Mouse (Mus musculus) CH12.LX (cell line): Measurements from ENCODE around the gene Mbd5. TPM values are rescaled to one million over a fixed set of nuclear protein-coding genes. Genes with fewer than 3 reads are reported as not detected.

Experiments used
- DNase-seq: peaks from one replicate; pipeline ENCODE4 v3.0.0-alpha.2; 2013; ENCODE audit errors: extremely low read depth
- H3K27ac ChIP-seq: 2 replicates; pipeline ENCODE4 v1.5.1; 2012; ENCODE audit warnings: low read depth, mild to moderate bottlenecking, control low read depth, moderate library complexity; ENCODE audit not compliant: insufficient read depth
- H3K27me3 ChIP-seq: replicated peaks from 2 replicates; pipeline ENCODE3; 2012; ENCODE audit warnings: inconsistent platforms
- H3K36me3 ChIP-seq, 2 experiments: replicated peaks in 1 of 2; 2 replicates each; pipeline versions ENCODE3 to v1.6.1; 2012; ENCODE audit warnings: inconsistent platforms in 1 of 2, low read length in 1 of 2, mild to moderate bottlenecking in 1 of 2, mixed read lengths in 1 of 2, moderate library complexity in 1 of 2; ENCODE audit not compliant: control insufficient read depth in 1 of 2, insufficient read depth in 1 of 2
- H3K4me1 ChIP-seq, 2 experiments: 2 replicates each; pipeline ENCODE4 v1.6.1; 2012; ENCODE audit warnings: inconsistent platforms in 1 of 2, moderate library complexity in 1 of 2; ENCODE audit not compliant: insufficient read depth in 2 of 2, control insufficient read depth in 1 of 2
- H3K4me2 ChIP-seq: 2 replicates; pipeline ENCODE4 v1.6.1; 2012; ENCODE audit warnings: low read depth, mild to moderate bottlenecking, control low read depth; ENCODE audit not compliant: poor library complexity, insufficient read depth, severe bottlenecking
- H3K4me3 ChIP-seq, 3 experiments: fragments of 150-350 bp in 1 of 3; sonication (generic) in 1 of 3; replicated peaks in 1 of 3; 2 replicates each; pipeline versions ENCODE3 to v1.5.1; 2011 to 2012; ENCODE audit warnings: low read depth in 2 of 3, low read length in 2 of 3, mild to moderate bottlenecking in 2 of 3, moderate library complexity in 2 of 3, control low read depth in 1 of 3, improper control_type of control experiment in 1 of 3, inconsistent platforms in 1 of 3, mixed read lengths in 1 of 3; ENCODE audit not compliant: poor library complexity in 1 of 3
- H3K79me2 ChIP-seq: replicated peaks from 2 replicates; pipeline ENCODE4 v1.6.1; 2012; ENCODE audit warnings: mild to moderate bottlenecking, moderate library complexity; ENCODE audit not compliant: control insufficient read depth, poor library complexity, insufficient read depth, severe bottlenecking; ENCODE audit errors: extremely low read depth
- H3K9ac ChIP-seq: 2 replicates; pipeline ENCODE4 v1.6.1; 2012; ENCODE audit warnings: low read depth, mild to moderate bottlenecking, control low read depth, moderate library complexity; ENCODE audit not compliant: insufficient read depth
- H3K9me3 ChIP-seq: replicated peaks from 2 replicates; pipeline ENCODE3; 2012; ENCODE audit warnings: low read length, inconsistent platforms, mixed read lengths
- CHD1 ChIP-seq: IDR thresholded peaks from 2 replicates; pipeline ENCODE4 v1.6.1; 2012; ENCODE audit warnings: low read depth, low read length, improper control_type of control experiment, inconsistent platforms
- CHD2 ChIP-seq: IDR thresholded peaks from 2 replicates; pipeline ENCODE4 v1.6.1; 2011; ENCODE audit warnings: low read length, improper control_type of control experiment
- CTCF ChIP-seq, 2 experiments: IDR thresholded peaks in 1 of 2; conservative IDR thresholded peaks in 1 of 2; 2 replicates each; pipeline ENCODE4 v1.5.1; 2011 to 2012; ENCODE audit warnings: low read depth in 2 of 2, low read length in 2 of 2, improper control_type of control experiment in 1 of 2, inconsistent platforms in 1 of 2, mild to moderate bottlenecking in 1 of 2, moderate library complexity in 1 of 2
- E2F4 ChIP-seq: IDR thresholded peaks from 2 replicates; pipeline ENCODE4 v1.6.1; 2011; ENCODE audit warnings: low read depth, low read length, improper control_type of control experiment; ENCODE audit not compliant: insufficient replicate concordance
- ELF1 ChIP-seq: IDR thresholded peaks from 2 replicates; pipeline ENCODE4 v1.6.1; 2014; ENCODE audit warnings: low read depth, mild to moderate bottlenecking, inconsistent platforms, low read length, improper control_type of control experiment
- EP300 ChIP-seq: IDR thresholded peaks from 2 replicates; pipeline ENCODE4 v1.6.1; 2011; ENCODE audit warnings: low read length, improper control_type of control experiment
- ETS1 ChIP-seq: conservative IDR thresholded peaks from 2 replicates; pipeline ENCODE4 v1.6.1; 2012; ENCODE audit warnings: low read depth, mild to moderate bottlenecking, inconsistent platforms, low read length, improper control_type of control experiment, moderate library complexity
- HCFC1 ChIP-seq: IDR thresholded peaks from 2 replicates; pipeline ENCODE4 v1.6.1; 2012; ENCODE audit warnings: low read depth, mild to moderate bottlenecking, inconsistent platforms, low read length, improper control_type of control experiment
- JUN ChIP-seq: IDR thresholded peaks from 2 replicates; pipeline ENCODE4 v1.6.1; 2011; ENCODE audit warnings: low read depth, mild to moderate bottlenecking, low read length, improper control_type of control experiment, moderate library complexity; ENCODE audit not compliant: insufficient read depth
- JUND ChIP-seq: conservative IDR thresholded peaks from 2 replicates; pipeline ENCODE4 v1.6.1; 2011; ENCODE audit warnings: low read depth, low read length, improper control_type of control experiment
- MAFK ChIP-seq: IDR thresholded peaks from 2 replicates; pipeline ENCODE4 v1.6.1; 2011; ENCODE audit warnings: low read length, improper control_type of control experiment; ENCODE audit not compliant: insufficient replicate concordance
- MAX ChIP-seq: IDR thresholded peaks from 2 replicates; pipeline ENCODE4 v1.6.1; 2011; ENCODE audit warnings: low read length, improper control_type of control experiment
- MYC ChIP-seq: IDR thresholded peaks from 2 replicates; pipeline ENCODE4 v1.6.1; 2011; ENCODE audit warnings: low read depth, mild to moderate bottlenecking, improper control_type of control experiment, low read length
- NELFE ChIP-seq: IDR thresholded peaks from 2 replicates; pipeline ENCODE4 v1.6.1; 2011; ENCODE audit warnings: low read depth, low read length, improper control_type of control experiment
- NRF1 ChIP-seq: IDR thresholded peaks from 2 replicates; pipeline ENCODE4 v1.6.1; 2014; ENCODE audit warnings: low read depth, mild to moderate bottlenecking, inconsistent platforms, low read length, improper control_type of control experiment, moderate library complexity
- PAX5 ChIP-seq: IDR thresholded peaks from 2 replicates; pipeline ENCODE4 v1.6.1; 2012; ENCODE audit warnings: low read length, inconsistent platforms, mixed read lengths
- SMC3 ChIP-seq: IDR thresholded peaks from 2 replicates; pipeline ENCODE4 v1.6.1; 2011; ENCODE audit warnings: low read depth, low read length, improper control_type of control experiment
- TBP ChIP-seq: conservative IDR thresholded peaks from 2 replicates; pipeline ENCODE4 v1.6.1; 2011; ENCODE audit warnings: low read depth, low read length, improper control_type of control experiment
- UBTF ChIP-seq: IDR thresholded peaks from 2 replicates; pipeline ENCODE4 v1.6.1; 2012; ENCODE audit warnings: low read depth, mild to moderate bottlenecking, inconsistent platforms, low read length, improper control_type of control experiment, moderate library complexity
- USF1 ChIP-seq: IDR thresholded peaks from 2 replicates; pipeline ENCODE4 v1.6.1; 2014; ENCODE audit warnings: low read depth, mild to moderate bottlenecking, inconsistent platforms, low read length, improper control_type of control experiment
- USF2 ChIP-seq: conservative IDR thresholded peaks from 2 replicates; pipeline ENCODE4 v1.6.1; 2011; ENCODE audit warnings: low read depth, low read length, improper control_type of control experiment
- ZC3H11A ChIP-seq: IDR thresholded peaks from 2 replicates; pipeline ENCODE4 v1.6.1; 2012; ENCODE audit warnings: low read depth, mild to moderate bottlenecking, inconsistent platforms, low read length, improper control_type of control experiment
- ZKSCAN1 ChIP-seq: IDR thresholded peaks from 2 replicates; pipeline ENCODE4 v1.6.1; 2012; ENCODE audit warnings: low read depth, inconsistent platforms, low read length, improper control_type of control experiment, borderline replicate concordance
- ZNF384 ChIP-seq: IDR thresholded peaks from 2 replicates; pipeline ENCODE4 v1.6.1; 2012; ENCODE audit warnings: low read depth, low read length, improper control_type of control experiment, inconsistent platforms
- dilution Hi-C: fragments of 300-500 bp; cut with MboI; formaldehyde crosslinking; loops from 2 replicates; pipeline ENCODE4 v1.14.3; 2020; ENCODE audit warnings: low sequenced_read_pairs; ENCODE audit not compliant: extremely low pct_unique_long_range_greater_than_20kb, extremely low pct_ligation_motif_present
- in situ Hi-C: fragments of 300-500 bp; cut with MboI; formaldehyde crosslinking; loops from 3 replicates; pipeline ENCODE4 v1.14.3; 2019; ENCODE audit warnings: low sequenced_read_pairs, low pct_ligation_motif_present, low pct_unique_long_range_greater_than_20kb, mixed read lengths
- polyA plus RNA-seq: library from polyadenylated mRNA; unstranded; fragments of >175 nt; gene quantifications from 2 replicates; pipeline ENCODE4 v1.2.1, GENCODE M21; 2012; ENCODE audit warnings: low read depth; ENCODE audit not compliant: insufficient read length
- total RNA-seq, 2 experiments: library from RNA; depleted of rRNA; stranded (reverse); fragments of 300-350 nt in 1 of 2; fragments of >200 nt in 1 of 2; gene quantifications; 2 replicates each; pipeline ENCODE4 v1.2.3; 2012 to 2014

Mbd5 gene
- total and polyA plus RNA-seq, 3 experiments: 2.8 to 6.3 (median 5.8) TPM

DNA sequence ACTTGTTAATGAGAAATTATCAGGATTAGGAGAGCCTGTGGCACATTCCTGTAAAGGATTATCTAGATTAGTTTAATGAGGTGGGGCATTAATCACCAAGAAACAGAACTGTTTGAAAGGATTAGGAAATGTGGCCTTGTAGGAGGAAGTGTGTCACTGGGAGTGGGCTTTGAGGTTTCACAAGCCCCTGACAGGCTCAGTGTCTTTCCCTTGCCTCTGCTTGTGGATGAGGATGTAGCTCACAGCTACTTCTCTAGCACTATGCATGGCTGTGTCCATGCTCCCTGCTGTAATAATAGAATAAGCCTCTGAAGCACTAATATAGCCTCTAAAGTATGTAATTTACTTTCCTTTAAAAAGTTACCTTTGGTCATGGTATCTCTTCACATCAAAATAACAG is 33.5 kb upstream of the Mbd5 start:
- peaks cover 22 to 60% of the 10 kb centered on the region in 2 experiments for H3K36me3 ChIP-seq
- in situ Hi-C loops (loop anchor here (25.0 kb wide), 1 partner anchor 821 kb away; no protein-coding TSS in a partner anchor), dilution Hi-C loops (no loop called here)

GRCm38 (mm10) chr2:48935058-48935457 is 14.2 kb upstream of the Mbd5 start:
- dilution Hi-C loops: no loop called here
- no peak overlapping the region for H3K9ac ChIP-seq
- H3K4me3 ChIP-seq: no peak overlapping the region
- H3K27me3 ChIP-seq: no peaks in the 10 kb centered on the region
- H3K27ac ChIP-seq: no peak overlapping the region
- no peaks in the 10 kb centered on the region for H3K9me3 ChIP-seq
- peaks cover 2% of the 10 kb centered on the region; the same call in 1 of the 2 replicates for H3K79me2 ChIP-seq
- no peak overlapping the region for H3K4me2 ChIP-seq
- TF ChIP-seq USF1: no peak
- TF ChIP-seq UBTF: no peak
- no peak for TF ChIP-seq JUND
- no peak for TF ChIP-seq CTCF (conservative IDR thresholded peaks at IDR 0.05 in 1 of 2, IDR thresholded peaks at IDR 0.05 in 1 of 2; ENCODE audit: low read depth in 2 of 2, low read length in 2 of 2)
- no peak for TF ChIP-seq ZKSCAN1
- TF ChIP-seq JUN: no peak
- TF ChIP-seq USF2: no peak
- no peak for TF ChIP-seq CHD1
- in situ Hi-C loops: no loop called here
- peaks cover 0 to 4% of the 10 kb centered on the region in 2 experiments; a peak in 2 of 4 replicates for H3K4me1 ChIP-seq
- no peak for DNase-seq
- peaks cover 12 to 52% of the 10 kb centered on the region in 2 experiments for H3K36me3 ChIP-seq

More for the DNA sequence above, 33.5 kb upstream of the Mbd5 start:
- no peak overlapping the region for H3K4me2 ChIP-seq
- no peak for DNase-seq
- H3K27me3 ChIP-seq: no peaks in the 10 kb centered on the region
- no peaks in the 10 kb centered on the region for H3K9me3 ChIP-seq
- no peak overlapping the region for H3K4me3 ChIP-seq
- peaks cover 5% of the 10 kb centered on the region; the same call in 1 of the 2 replicates for H3K79me2 ChIP-seq
- TF ChIP-seq MAX (no peak), CHD2 (no peak), USF2 (no peak), MYC (no peak), EP300 (no peak), PAX5 (no peak), ETS1 (no peak), NRF1 (no peak), MAFK (no peak), E2F4 (no peak), CHD1 (no peak), HCFC1 (no peak), SMC3 (no peak), CTCF (conservative IDR thresholded peaks at IDR 0.05 in 1 of 2, IDR thresholded peaks at IDR 0.05 in 1 of 2; ENCODE audit: low read depth in 2 of 2, low read length in 2 of 2) (no peak), ZC3H11A (no peak), ELF1 (no peak), NELFE (no peak), TBP (no peak), ZNF384 (no peak)
- no peak overlapping the region for H3K9ac ChIP-seq
- no peak overlapping the region for H3K27ac ChIP-seq
- no peaks in the 10 kb centered on the region for H3K4me1 ChIP-seq
